Comparison of ENCODE assay signal across 17 mouse cellular contexts in the genomic region with DNA sequence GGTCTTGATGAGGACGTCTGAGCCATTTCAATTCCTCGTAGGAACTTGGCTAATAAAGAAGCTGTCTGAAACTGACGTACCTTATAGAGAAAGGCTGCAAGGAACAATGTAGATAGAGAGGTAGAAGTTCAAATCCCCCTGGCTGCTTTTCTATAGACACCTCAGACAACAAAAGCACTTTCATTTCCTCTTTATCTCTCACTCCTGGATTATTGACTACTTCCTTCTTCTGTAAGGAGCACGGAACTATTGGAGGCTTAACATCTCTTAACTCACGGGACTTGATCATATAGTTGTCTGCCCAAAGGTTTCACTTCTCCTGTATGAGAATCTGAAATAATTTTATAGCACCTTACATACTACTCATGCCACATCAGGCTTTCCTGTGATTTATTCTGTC.
"Had no signal": no experiment of that assay in that cellular context is flagged by ENCODE, and none has a peak within 500 bp of the region (broad histone marks: within the 10 kb centered on the region; RNA-seq: fewer than 3 reads in every experiment).

No protein-coding gene starts in this region.

- H3K4me1 ChIP-seq: neural tube, embryonic 12.5 days had no signal

- H3K9ac ChIP-seq: kidney, embryonic 15.5 days; limb, embryonic 13.5 days; liver, embryonic 14.5 days; midbrain, embryonic 13.5 days; neural tube, embryonic 12.5 days had no signal

- DNase-seq: kidney, adult 2 months; kidney, postnatal 14 days; left cerebral cortex, postnatal 4 days; lung, adult 18-20 months; lung, postnatal 4 days; retina, postnatal 1 day; right cerebral cortex, postnatal 4 days; spleen, adult 18-20 months; thymus, adult 2 months; thymus, postnatal 25 days had no signal

- H3K27me3 ChIP-seq: kidney, embryonic 15.5 days; limb, embryonic 13.5 days; neural tube, embryonic 12.5 days had no signal

- H3K4me3 ChIP-seq: kidney, embryonic 15.5 days; layer of hippocampus, adult 2 months; limb, embryonic 13.5 days; midbrain, embryonic 13.5 days; neural tube, embryonic 12.5 days had no signal

- H3K9me3 ChIP-seq: kidney, embryonic 15.5 days; limb, embryonic 13.5 days; midbrain, embryonic 13.5 days; neural tube, embryonic 12.5 days had no signal

- H3K27ac ChIP-seq: kidney, embryonic 15.5 days; layer of hippocampus, adult 2 months; limb, embryonic 13.5 days; liver, embryonic 14.5 days; midbrain, embryonic 13.5 days; neural tube, embryonic 12.5 days had no signal

- H3K36me3 ChIP-seq: kidney, embryonic 15.5 days; limb, embryonic 13.5 days; midbrain, embryonic 13.5 days; neural tube, embryonic 12.5 days had no signal

- H3K4me2 ChIP-seq: kidney, embryonic 15.5 days; limb, embryonic 13.5 days; midbrain, embryonic 13.5 days; neural tube, embryonic 12.5 days had no signal

- ATAC-seq: intestine, embryonic 16.5 days; midbrain, embryonic 13.5 days had no signal
